Mouse (Mus musculus) forebrain, embryonic 15.5 days (tissue): Measurements from ENCODE around the gene Deaf1. TPM values are rescaled to one million over a fixed set of nuclear protein-coding genes. Genes with fewer than 3 reads are reported as not detected.

Experiments
- ATAC-seq: fragments of 200-750 bp; cut with Nextera tagmentation; replicated peaks from 2 replicates; pipeline ENCODE4 v1.8.0; 2017; ENCODE audit warnings: mild to moderate bottlenecking, moderate TSS enrichment, moderate library complexity
- H3K27ac ChIP-seq: fragments of 300-500 bp; sonication (generic); replicated peaks from 2 replicates; pipeline ENCODE4 v1.5.1; 2015; ENCODE audit warnings: mild to moderate bottlenecking, inconsistent platforms
- H3K27me3 ChIP-seq: fragments of 300-500 bp; sonication (generic); 2 replicates; pipeline ENCODE4 v1.6.1; 2015; ENCODE audit warnings: inconsistent platforms
- H3K36me3 ChIP-seq: fragments of 300-500 bp; sonication (generic); 2 replicates; pipeline ENCODE4 v1.6.1; 2015; ENCODE audit warnings: mild to moderate bottlenecking, inconsistent platforms
- H3K4me1 ChIP-seq: fragments of 300-500 bp; sonication (generic); 2 replicates; pipeline ENCODE4 v1.6.1; 2015; ENCODE audit warnings: inconsistent platforms
- H3K4me2 ChIP-seq: fragments of 300-500 bp; sonication (generic); replicated peaks from 2 replicates; pipeline ENCODE4 v1.6.1; 2015; ENCODE audit warnings: mild to moderate bottlenecking, inconsistent platforms
- H3K4me3 ChIP-seq: fragments of 300-500 bp; sonication (generic); 2 replicates; pipeline ENCODE4 v1.5.1; 2015; ENCODE audit warnings: mild to moderate bottlenecking, inconsistent platforms
- H3K9ac ChIP-seq: fragments of 300-500 bp; sonication (generic); replicated peaks from 2 replicates; pipeline ENCODE4 v1.6.1; 2015; ENCODE audit warnings: mild to moderate bottlenecking, inconsistent platforms
- H3K9me3 ChIP-seq: fragments of 300-500 bp; sonication (generic); 2 replicates; pipeline ENCODE4 v1.6.1; 2016; ENCODE audit warnings: inconsistent platforms
- WGBS: fragments of 180-500 bp; shearing (Covaris S2); methylation state at CpG from one replicate; pipeline ENCODE4 v1.1.7; 2015; ENCODE audit warnings: mixed read lengths; 5-methylcytosine and 5-hydroxymethylcytosine counted together
- polyA plus RNA-seq: library from polyadenylated mRNA; unstranded; fragments of >200 nt; fragmentation: Nextera tagmentation; extraction: Ambion mirVana; gene quantifications from 2 replicates; pipeline ENCODE4 v1.2.1, GENCODE M21; 2015

Deaf1 gene
- 140 and 142 TPM in 2 replicates for polyA plus RNA-seq

GRCm38 (mm10) chr7:141327469-141328372 is at the start of gene Deaf1, which contains the start of gene Tmem80:
Gene Deaf1 (minus strand): TSS chr7:141327690.
Gene Tmem80 (plus strand): TSS chr7:141327739.
- Histone ChIP-seq H3K27me3 (no peaks in the 10 kb centered on the region), H3K4me2 (peak within 1 kb of the TSS; percentile 98), H3K9ac (peak within 1 kb of the TSS; percentile 82), H3K36me3 (peaks cover 5% of the 10 kb centered on the region), H3K9me3 (no peaks in the 10 kb centered on the region), H3K27ac (peak within 1 kb of the TSS; percentile 100), H3K4me1 (peaks cover 36% of the 10 kb centered on the region), H3K4me3 (peak within 1 kb of the TSS; percentile 52)
- ATAC-seq: peak; percentile 97
- WGBS: under 1% methylated on average over 101 of the region's 105 CpGs

- no peaks in the 10 kb centered on the region for H3K4me1 ChIP-seq
- no peak for ATAC-seq
- no peak overlapping the region for H3K4me2 ChIP-seq
- no peak overlapping the region for H3K9ac ChIP-seq
- no peak overlapping the region for H3K27ac ChIP-seq
- no peaks in the 10 kb centered on the region for H3K36me3 ChIP-seq
- H3K27me3 ChIP-seq: no peaks in the 10 kb centered on the region
- H3K9me3 ChIP-seq: no peaks in the 10 kb centered on the region
- H3K4me3 ChIP-seq: no peak overlapping the region
Observed at GRCm38 (mm10) chr7:141374399-141374798, 46.9 kb upstream of the Deaf1 start.

DNA sequence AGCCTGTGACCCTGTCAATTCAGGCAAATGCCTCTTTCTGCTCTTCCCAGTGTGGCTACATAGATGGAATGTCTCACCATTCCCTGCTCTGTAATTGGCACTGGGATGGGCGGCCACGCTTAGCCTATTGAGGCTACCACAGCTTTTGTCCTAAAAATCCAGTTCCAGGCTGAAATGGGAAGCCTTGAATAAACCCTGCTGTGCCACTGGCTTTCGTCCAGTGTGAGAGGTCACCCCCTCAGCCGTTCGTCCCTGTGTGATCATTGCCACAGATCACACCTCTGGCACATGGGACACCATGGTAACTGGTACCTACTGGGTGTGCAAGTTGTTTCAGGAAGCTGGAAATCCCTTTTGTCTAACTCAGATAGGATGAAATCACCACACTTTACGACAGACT is 46.1 kb upstream of the Deaf1 start:
- no peak for ATAC-seq
- H3K4me3 ChIP-seq: no peak overlapping the region

GRCm38 (mm10) chr7:141371942-141372595 is 44.6 kb upstream of the Deaf1 start:
- no peaks in the 10 kb centered on the region for H3K9me3 ChIP-seq
- ATAC-seq: no peak
- no peak overlapping the region for H3K4me3 ChIP-seq
- no peaks in the 10 kb centered on the region for H3K27me3 ChIP-seq
- H3K4me2 ChIP-seq: no peak overlapping the region
- no peaks in the 10 kb centered on the region for H3K36me3 ChIP-seq
- H3K4me1 ChIP-seq: no peaks in the 10 kb centered on the region
- no peak overlapping the region for H3K27ac ChIP-seq
- WGBS: 80% methylated on average over 6 of the region's 6 CpGs
- no peak overlapping the region for H3K9ac ChIP-seq

More for the DNA sequence above, 46.1 kb upstream of the Deaf1 start:
- no peaks in the 10 kb centered on the region for H3K27me3 ChIP-seq
- H3K4me2 ChIP-seq: no peak overlapping the region
- WGBS: 22% methylated on average over 6 of the region's 6 CpGs
- no peaks in the 10 kb centered on the region for H3K36me3 ChIP-seq
- H3K9me3 ChIP-seq: no peaks in the 10 kb centered on the region
- no peak overlapping the region for H3K27ac ChIP-seq
- no peaks in the 10 kb centered on the region for H3K4me1 ChIP-seq
- no peak overlapping the region for H3K9ac ChIP-seq

DNA sequence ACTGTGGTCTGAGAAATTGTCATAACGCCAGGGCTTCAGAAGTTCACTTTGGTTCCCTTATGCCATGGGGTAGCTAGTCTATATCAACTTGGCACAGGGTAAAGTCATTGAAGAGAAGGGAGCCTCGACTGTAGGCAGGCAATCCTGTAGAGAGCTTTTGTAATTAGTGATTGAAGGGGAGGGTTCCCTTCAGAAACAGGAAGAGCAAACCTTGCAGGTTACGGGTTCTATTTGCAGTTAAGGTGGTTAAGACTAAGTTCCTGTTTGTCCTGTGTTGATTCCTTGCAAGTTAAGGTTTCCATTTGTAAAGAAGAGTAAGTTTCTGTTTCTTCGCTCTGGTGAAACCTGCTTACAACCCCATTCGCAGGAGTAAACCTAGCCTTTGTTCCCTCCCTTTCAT is 42.4 kb upstream of the Deaf1 start:
- no peaks in the 10 kb centered on the region for H3K4me1 ChIP-seq
- no peaks in the 10 kb centered on the region for H3K9me3 ChIP-seq
- 62% methylated on average over 5 of the region's 5 CpGs for WGBS

GRCm38 (mm10) chr7:141367358-141367757 is 39.9 kb upstream of the Deaf1 start:
- Histone ChIP-seq H3K9me3 (no peaks in the 10 kb centered on the region), H3K27me3 (peaks cover 1% of the 10 kb centered on the region; the same call in 1 of the 2 replicates), H3K4me2 (no peak overlapping the region), H3K9ac (no peak overlapping the region), H3K4me3 (no peak overlapping the region), H3K36me3 (no peaks in the 10 kb centered on the region), H3K4me1 (no peaks in the 10 kb centered on the region), H3K27ac (no peak overlapping the region)
- 88% methylated on average over 4 of the region's 4 CpGs for WGBS
- no peak for ATAC-seq

More for the DNA sequence above, 42.4 kb upstream of the Deaf1 start:
- H3K4me2 ChIP-seq: no peak overlapping the region
- no peaks in the 10 kb centered on the region for H3K36me3 ChIP-seq
- no peak overlapping the region for H3K27ac ChIP-seq
- no peaks in the 10 kb centered on the region for H3K27me3 ChIP-seq
- no peak overlapping the region for H3K4me3 ChIP-seq
- ATAC-seq: no peak
- H3K9ac ChIP-seq: no peak overlapping the region

- H3K36me3 ChIP-seq: no peaks in the 10 kb centered on the region
- 67% methylated on average over 3 of the region's 3 CpGs for WGBS
- H3K4me1 ChIP-seq: no peaks in the 10 kb centered on the region
- H3K9me3 ChIP-seq: no peaks in the 10 kb centered on the region
- no peak overlapping the region for H3K4me2 ChIP-seq
- H3K27ac ChIP-seq: no peak overlapping the region
- ATAC-seq: no peak
- H3K27me3 ChIP-seq: peaks cover 8% of the 10 kb centered on the region; the same call in 1 of the 2 replicates
- H3K9ac ChIP-seq: no peak overlapping the region
- H3K4me3 ChIP-seq: no peak overlapping the region
Observed at GRCm38 (mm10) chr7:141365049-141365445, 37.6 kb upstream of the Deaf1 start.

GRCm38 (mm10) chr7:141364349-141365048 is 37.0 kb upstream of the Deaf1 start:
- 83% methylated on average over 5 of the region's 5 CpGs for WGBS
- H3K27me3 ChIP-seq: peaks cover 8% of the 10 kb centered on the region; the same call in 1 of the 2 replicates
- H3K36me3 ChIP-seq: no peaks in the 10 kb centered on the region
- no peak for ATAC-seq
- H3K4me1 ChIP-seq: no peaks in the 10 kb centered on the region
- no peak overlapping the region for H3K9ac ChIP-seq
- H3K4me2 ChIP-seq: no peak overlapping the region
- no peaks in the 10 kb centered on the region for H3K9me3 ChIP-seq
- H3K27ac ChIP-seq: no peak overlapping the region
- no peak overlapping the region for H3K4me3 ChIP-seq

GRCm38 (mm10) chr7:141363752-141364125 is 36.2 kb upstream of the Deaf1 start:
- ATAC-seq: no peak
- Histone ChIP-seq H3K9ac (no peak overlapping the region), H3K9me3 (no peaks in the 10 kb centered on the region), H3K36me3 (no peaks in the 10 kb centered on the region), H3K4me2 (no peak overlapping the region), H3K4me1 (no peaks in the 10 kb centered on the region), H3K4me3 (no peak overlapping the region), H3K27ac (no peak overlapping the region), H3K27me3 (peaks cover 8% of the 10 kb centered on the region; the same call in 1 of the 2 replicates)
- 69% methylated on average over 2 of the region's 2 CpGs for WGBS

- Histone ChIP-seq H3K4me2 (no peak overlapping the region), H3K9me3 (no peaks in the 10 kb centered on the region), H3K27me3 (peaks cover 8% of the 10 kb centered on the region; the same call in 1 of the 2 replicates), H3K4me1 (no peaks in the 10 kb centered on the region), H3K4me3 (no peak overlapping the region), H3K36me3 (no peaks in the 10 kb centered on the region), H3K27ac (no peak overlapping the region), H3K9ac (no peak overlapping the region)
- 58% methylated on average over 4 of the region's 4 CpGs for WGBS
- ATAC-seq: no peak; the same call in 1 of the 2 replicates
Observed at GRCm38 (mm10) chr7:141363106-141363751, 35.7 kb upstream of the Deaf1 start.

DNA sequence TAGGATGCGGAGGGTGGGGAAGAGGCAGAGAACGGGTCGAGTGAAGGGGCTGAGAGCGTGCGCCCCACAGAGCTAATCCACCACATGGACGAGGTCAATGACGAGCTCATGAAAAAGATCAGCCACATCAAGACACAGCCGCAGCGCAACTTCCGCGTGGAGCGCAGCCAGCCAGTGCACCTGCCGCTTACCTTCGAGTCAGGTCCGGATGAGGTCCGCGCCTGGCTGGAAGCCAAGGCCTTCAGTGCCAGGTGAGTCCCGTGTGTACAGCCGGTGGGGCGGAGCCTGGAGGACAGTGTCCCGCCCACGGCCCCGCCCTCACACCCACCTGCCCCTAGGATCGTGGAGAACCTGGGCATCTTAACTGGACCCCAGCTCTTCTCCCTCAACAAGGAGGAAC is 34.0 kb upstream of the Deaf1 start:
- Histone ChIP-seq H3K4me3 (no peak overlapping the region), H3K9ac (no peak overlapping the region), H3K9me3 (no peaks in the 10 kb centered on the region), H3K27me3 (peaks cover 8% of the 10 kb centered on the region; the same call in 1 of the 2 replicates), H3K4me1 (no peaks in the 10 kb centered on the region), H3K36me3 (no peaks in the 10 kb centered on the region), H3K4me2 (no peak overlapping the region), H3K27ac (no peak overlapping the region)
- WGBS: 14% methylated on average over 24 of the region's 24 CpGs
- ATAC-seq: no peak
